Mouse (Mus musculus): ENCODE measurements at regions not wholly inside any gene's neighbourhood (a gene's known extent, or its start where the extent isn't known, plus 50 kb on each side); places are given as distances from the start of the nearest gene placed in this dataset.

GRCm38 (mm10) chr9:30283080-30283770 lies 143.7 kb upstream of the Snx19 start:
- peak; percentile 92 for ATAC-seq (ENCODE audit: insufficient number of reproducible peaks, low FRiP score, low TSS enrichment)

- 0 out of 2 replicates have a peak, but pooled peaks have one; percentile 17 for ATAC-seq (ENCODE audit: insufficient number of reproducible peaks, low FRiP score, low TSS enrichment)
Measured at GRCm38 (mm10) chr9:30283771-30284148, 143.1 kb upstream of the Snx19 start.

DNA sequence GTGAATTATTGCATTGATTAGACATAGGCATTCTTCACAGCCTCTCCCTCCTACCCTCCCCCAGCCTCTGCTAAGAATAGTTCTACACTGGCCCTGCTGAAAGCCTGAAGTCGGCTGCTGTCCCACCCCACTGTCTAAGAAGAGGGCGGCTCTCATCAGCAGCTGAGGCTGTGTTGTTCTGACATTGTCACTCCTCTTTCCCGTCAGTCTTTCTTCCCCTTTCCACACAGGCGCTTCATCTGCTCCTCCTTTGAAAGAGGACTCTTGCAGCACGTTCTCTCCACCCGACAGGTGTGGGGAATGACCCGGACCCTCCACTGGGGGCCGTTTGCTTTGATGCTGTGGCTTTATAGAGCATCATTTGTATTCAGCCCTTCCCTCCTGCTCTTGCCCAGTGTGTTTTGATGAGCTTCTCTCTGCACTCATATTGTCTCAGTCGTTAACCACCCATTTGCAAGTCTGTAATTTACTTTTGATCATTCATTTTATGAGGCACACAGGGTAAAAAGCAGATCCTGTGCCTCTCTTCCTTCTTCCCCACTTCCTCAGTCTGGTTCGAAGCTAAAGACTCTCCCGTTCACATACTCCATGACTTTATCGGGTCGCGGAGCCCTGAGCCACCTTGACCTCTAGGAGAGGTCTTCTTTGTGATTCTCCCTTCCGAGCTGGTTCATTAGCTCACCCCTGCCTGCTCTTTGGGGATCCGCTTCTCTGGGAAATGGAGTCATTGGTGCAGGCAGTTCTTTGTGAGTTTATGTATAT lies 142.2 kb upstream of the Snx19 start:
- ATAC-seq (ENCODE audit: insufficient number of reproducible peaks, low FRiP score, low TSS enrichment), result no peak

DNA sequence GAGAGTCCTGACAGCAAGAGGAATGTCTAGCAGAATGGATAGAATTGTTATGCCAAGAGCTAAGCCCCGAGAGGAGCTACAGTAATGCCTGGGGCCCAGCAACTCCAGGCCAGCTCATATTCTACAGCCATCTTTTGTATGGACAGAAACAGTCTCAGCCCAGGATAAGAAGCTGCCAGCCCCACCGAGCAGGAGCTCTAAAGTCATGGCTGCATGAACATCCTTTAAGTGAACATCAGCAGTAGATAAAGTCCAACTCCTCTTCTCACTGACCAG lies 141.6 kb upstream of the Snx19 start:
- no peak for ATAC-seq (ENCODE audit: insufficient number of reproducible peaks, low FRiP score, low TSS enrichment)

DNA sequence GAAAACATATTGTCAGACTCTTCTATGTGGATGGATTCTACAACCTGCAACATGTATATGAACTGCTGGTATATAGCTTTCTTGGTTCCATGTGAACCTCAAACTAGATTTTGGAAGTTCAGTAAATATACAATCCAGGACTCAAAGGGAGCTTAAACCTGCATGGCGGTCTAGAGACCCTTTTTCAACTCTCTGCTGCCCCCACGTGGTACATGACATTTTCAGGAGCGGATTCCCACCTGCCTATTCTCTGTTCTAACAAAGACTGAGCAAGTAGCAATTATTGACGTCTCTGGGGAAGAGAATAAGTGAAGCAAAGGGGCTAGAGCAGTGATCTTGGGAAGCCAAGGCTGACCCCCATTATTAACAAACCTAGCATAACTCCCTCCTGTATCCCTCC lies 127.1 kb upstream of the Snx19 start:
- ATAC-seq (ENCODE audit: insufficient number of reproducible peaks, low FRiP score, low TSS enrichment), result peak; percentile 56; the same call in 1 of the 2 replicates

GRCm38 (mm10) chr9:30308281-30308680 lies 118.6 kb upstream of the Snx19 start:
- no peak for ATAC-seq (ENCODE audit: insufficient number of reproducible peaks, low FRiP score, low TSS enrichment)

DNA sequence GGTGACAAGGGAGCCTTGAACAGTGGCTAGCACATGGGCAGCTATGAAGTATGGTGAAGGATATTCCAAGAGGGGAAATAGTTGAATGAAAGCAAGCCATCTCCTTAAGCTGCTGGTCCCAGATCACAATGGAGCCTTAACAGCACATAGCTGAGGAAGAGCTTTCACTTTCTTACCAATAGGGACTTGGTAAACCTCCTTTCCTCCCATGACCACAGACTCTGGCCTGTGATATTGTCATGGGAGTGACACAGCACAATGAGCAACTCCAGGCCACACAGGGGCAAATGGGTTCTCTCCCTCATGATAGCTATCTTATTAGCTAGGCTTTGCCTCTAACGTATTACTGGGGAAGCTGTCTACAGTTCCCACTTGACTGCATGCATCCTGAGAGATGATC lies 113.5 kb upstream of the Snx19 start:
- no peak for ATAC-seq (ENCODE audit: insufficient number of reproducible peaks, low FRiP score, low TSS enrichment)

- ATAC-seq (ENCODE audit: insufficient number of reproducible peaks, low FRiP score, low TSS enrichment), result no peak
Measured at GRCm38 (mm10) chr9:30314355-30315171, 112.3 kb upstream of the Snx19 start.

DNA sequence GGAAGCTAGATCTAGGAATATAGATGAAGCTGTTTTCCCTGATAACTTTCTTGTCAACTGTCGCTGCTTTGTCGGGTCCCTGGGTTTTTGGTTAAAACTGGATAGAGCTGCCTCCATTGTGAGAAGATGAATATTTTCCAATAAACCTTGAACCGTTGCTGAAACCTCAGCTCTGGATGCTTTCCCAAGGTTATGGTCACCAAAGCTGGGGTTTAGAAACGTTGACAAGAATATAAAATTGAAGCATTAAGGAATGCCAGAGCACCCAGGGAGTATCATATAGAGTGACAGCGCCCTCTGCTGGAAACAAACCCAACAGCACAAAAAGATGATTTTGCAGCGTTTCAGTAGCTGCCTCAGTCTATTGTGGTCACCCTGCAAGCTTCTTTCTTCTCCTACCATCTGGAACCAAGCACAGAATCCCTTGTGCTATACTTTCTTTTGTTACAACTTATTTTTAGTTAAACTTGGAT lies 111.7 kb upstream of the Snx19 start:
- no peak for ATAC-seq (ENCODE audit: insufficient number of reproducible peaks, low FRiP score, low TSS enrichment)

- no peak for ATAC-seq (ENCODE audit: insufficient number of reproducible peaks, low FRiP score, low TSS enrichment)
Measured at GRCm38 (mm10) chr9:30344866-30345265, 82.0 kb upstream of the Snx19 start.

- ATAC-seq (ENCODE audit: insufficient number of reproducible peaks, low FRiP score, low TSS enrichment), result no peak
Measured at GRCm38 (mm10) chr9:30353965-30354364, 72.9 kb upstream of the Snx19 start.

DNA sequence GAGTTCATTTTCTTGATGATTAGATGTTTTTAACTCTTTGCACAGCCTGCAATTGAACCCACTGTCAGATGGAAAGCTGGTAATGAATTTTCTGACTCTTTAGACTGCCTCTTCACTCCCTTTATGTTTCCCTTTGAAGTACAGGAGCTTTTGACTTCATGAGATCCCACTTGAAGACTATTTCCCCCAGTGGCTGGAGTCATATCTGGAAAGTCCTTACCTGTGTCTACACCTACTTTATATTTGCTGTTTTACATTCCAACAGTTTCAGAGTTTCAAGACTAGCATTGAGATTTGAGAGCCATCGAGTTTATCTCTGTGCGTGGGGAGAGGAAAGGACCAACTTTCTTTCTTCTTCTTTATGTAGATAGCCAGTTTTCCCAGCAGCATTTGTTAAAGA lies 71.3 kb upstream of the Snx19 start:
- no peak for ATAC-seq (ENCODE audit: insufficient number of reproducible peaks, low FRiP score, low TSS enrichment)

GRCm38 (mm10) chr9:30369554-30370440 lies 57.1 kb upstream of the Snx19 start:
- peak; percentile 82 for ATAC-seq (ENCODE audit: insufficient number of reproducible peaks, low FRiP score, low TSS enrichment)

DNA sequence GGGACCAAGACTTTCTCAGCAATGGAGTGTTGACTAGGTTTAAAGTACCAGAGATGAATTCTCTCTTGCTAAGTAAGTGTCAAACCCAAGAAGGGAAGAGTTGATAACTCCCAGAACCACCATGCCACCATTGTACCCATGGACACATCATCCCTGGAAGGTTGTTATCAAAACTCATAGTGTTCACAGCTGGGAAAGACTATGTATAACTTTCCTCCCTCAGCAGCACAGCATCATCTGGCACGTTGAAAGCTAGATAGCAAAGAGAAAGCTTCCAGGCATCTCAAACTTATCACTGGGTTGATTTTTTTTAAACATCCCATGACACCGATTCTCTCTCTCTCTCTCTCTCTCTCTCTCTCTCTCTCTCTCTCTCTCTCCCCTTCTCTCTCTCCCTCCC lies 56.1 kb upstream of the Snx19 start:
- ATAC-seq (ENCODE audit: insufficient number of reproducible peaks, low FRiP score, low TSS enrichment), result no peak

GRCm38 (mm10) chr9:30376908-30377307 lies 50.0 kb upstream of the Snx19 start:
- ATAC-seq (ENCODE audit: insufficient number of reproducible peaks, low FRiP score, low TSS enrichment), result no peak
